Mouse (Mus musculus) CH12.LX (cell line): ENCODE measurements around the gene Ndufa6.

Source experiments
- BHLHE40 ChIP-seq: IDR thresholded peaks from 2 replicates; pipeline ENCODE4 v1.6.1; 2011; ENCODE audit warnings: mild to moderate bottlenecking, low read depth, low read length, improper control_type of control experiment
- CTCF ChIP-seq, 2 experiments: IDR thresholded peaks in 1 of 2; conservative IDR thresholded peaks in 1 of 2; 2 replicates each; pipeline ENCODE4 v1.5.1; 2011 to 2012; ENCODE audit warnings: low read depth in 2 of 2, low read length in 2 of 2, improper control_type of control experiment in 1 of 2, inconsistent platforms in 1 of 2, mild to moderate bottlenecking in 1 of 2, moderate library complexity in 1 of 2
- EP300 ChIP-seq: IDR thresholded peaks from 2 replicates; pipeline ENCODE4 v1.6.1; 2011; ENCODE audit warnings: low read length, improper control_type of control experiment
- MXI1 ChIP-seq: IDR thresholded peaks from 2 replicates; pipeline ENCODE4 v1.6.1; 2011; ENCODE audit warnings: mild to moderate bottlenecking, low read depth, low read length, improper control_type of control experiment
- NRF1 ChIP-seq: IDR thresholded peaks from 2 replicates; pipeline ENCODE4 v1.6.1; 2014; ENCODE audit warnings: low read depth, mild to moderate bottlenecking, inconsistent platforms, low read length, improper control_type of control experiment, moderate library complexity
- POLR2A ChIP-seq: IDR thresholded peaks from 2 replicates; pipeline ENCODE4 v1.6.1; 2011; ENCODE audit warnings: low read depth, mild to moderate bottlenecking, improper control_type of control experiment, low read length
- RCOR1 ChIP-seq: conservative IDR thresholded peaks from 2 replicates; pipeline ENCODE4 v1.6.1; 2012; ENCODE audit warnings: low read depth, mild to moderate bottlenecking, inconsistent platforms, low read length, improper control_type of control experiment
- SIN3A ChIP-seq: IDR thresholded peaks from 2 replicates; pipeline ENCODE4 v1.6.1; 2012; ENCODE audit warnings: low read length, improper control_type of control experiment, inconsistent platforms
- TBP ChIP-seq: conservative IDR thresholded peaks from 2 replicates; pipeline ENCODE4 v1.6.1; 2011; ENCODE audit warnings: low read depth, low read length, improper control_type of control experiment
- USF2 ChIP-seq: conservative IDR thresholded peaks from 2 replicates; pipeline ENCODE4 v1.6.1; 2011; ENCODE audit warnings: low read depth, low read length, improper control_type of control experiment
- ZC3H11A ChIP-seq: IDR thresholded peaks from 2 replicates; pipeline ENCODE4 v1.6.1; 2012; ENCODE audit warnings: low read depth, mild to moderate bottlenecking, inconsistent platforms, low read length, improper control_type of control experiment

DNA sequence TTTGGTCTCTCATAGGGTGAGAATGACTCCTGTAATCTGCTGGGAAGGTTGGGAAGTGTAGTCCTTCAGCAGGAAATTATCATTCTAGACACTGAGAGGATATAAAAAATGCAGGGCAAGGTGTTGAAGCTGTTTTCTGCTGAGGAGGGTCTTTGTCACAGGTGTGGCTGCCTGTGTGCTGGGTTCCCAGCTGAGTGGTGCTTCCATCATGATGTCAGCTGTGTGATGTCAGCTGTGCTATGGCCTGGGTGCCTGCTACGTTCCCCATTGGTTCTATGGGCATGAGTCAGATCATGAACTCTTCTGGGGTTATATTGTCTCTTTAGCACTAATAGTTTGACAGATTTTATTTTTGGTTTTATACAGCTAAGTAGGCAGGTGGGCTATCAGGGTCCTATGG lies 14.7 kb upstream of the Ndufa6 start:
- no peak for TF ChIP-seq RCOR1
- TF ChIP-seq ZC3H11A = no peak
- TF ChIP-seq MXI1 = no peak
- TF ChIP-seq CTCF (conservative IDR thresholded peaks at IDR 0.05 in 1 of 2, IDR thresholded peaks at IDR 0.05 in 1 of 2; ENCODE audit: low read depth in 2 of 2, low read length in 2 of 2) = no peak
- TF ChIP-seq POLR2A = no peak
- TF ChIP-seq EP300 = no peak
- no peak for TF ChIP-seq SIN3A
- TF ChIP-seq TBP = no peak
- no peak for TF ChIP-seq NRF1
- no peak for TF ChIP-seq BHLHE40
- no peak for TF ChIP-seq USF2
